Mouse (Mus musculus) frontal cortex, adult (tissue): ENCODE measurements around the gene Tnfrsf9.

Experiments used
- ATAC-seq: cut with Nextera tagmentation; 2 replicates; pipeline ENCODE4 v1.9.2; 2017; ENCODE audit warnings: mild to moderate bottlenecking, moderate library complexity, mixed read lengths; ENCODE audit not compliant: low TSS enrichment

The Tnfrsf9 gene

DNA sequence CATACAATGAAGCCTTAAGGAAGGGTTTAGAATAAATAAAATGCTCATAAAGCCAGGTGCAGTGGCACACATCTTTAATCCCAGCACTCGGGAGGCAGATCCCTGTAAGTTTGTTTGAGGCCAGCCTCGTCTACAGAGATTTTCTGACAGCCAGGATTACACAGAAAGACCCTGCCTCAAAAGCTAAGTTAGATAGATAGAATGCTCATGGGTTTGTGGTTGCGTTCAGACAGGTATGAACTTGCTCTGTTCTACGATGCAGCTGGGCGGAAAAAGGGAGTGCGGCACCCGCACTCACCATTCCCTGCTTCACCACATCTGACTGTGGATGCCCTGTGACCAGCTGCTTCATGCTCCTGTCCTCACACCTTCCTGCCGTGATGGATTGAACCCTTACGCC lies 65.1 kb downstream of the Tnfrsf9 start:
- ATAC-seq = no peak

DNA sequence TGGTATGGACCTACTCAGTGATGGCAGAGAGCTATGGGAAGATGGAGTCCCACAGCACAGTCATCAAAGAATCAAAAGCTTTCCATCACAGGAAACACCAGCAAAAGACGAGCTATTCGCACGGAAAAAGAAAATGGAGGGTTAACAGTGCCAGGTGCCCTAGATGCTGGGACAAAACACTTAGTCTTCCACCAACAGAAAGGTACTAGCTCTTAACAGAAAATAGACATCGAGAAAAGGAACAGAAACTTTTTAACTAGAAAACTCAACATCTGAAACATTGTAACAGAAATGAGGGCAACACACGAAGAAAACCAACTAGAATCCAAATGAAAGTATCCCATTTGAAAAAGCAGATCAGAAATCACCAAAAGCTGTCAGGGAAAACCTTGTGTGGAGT lies 65.8 kb downstream of the Tnfrsf9 start:
- ATAC-seq = no peak

DNA sequence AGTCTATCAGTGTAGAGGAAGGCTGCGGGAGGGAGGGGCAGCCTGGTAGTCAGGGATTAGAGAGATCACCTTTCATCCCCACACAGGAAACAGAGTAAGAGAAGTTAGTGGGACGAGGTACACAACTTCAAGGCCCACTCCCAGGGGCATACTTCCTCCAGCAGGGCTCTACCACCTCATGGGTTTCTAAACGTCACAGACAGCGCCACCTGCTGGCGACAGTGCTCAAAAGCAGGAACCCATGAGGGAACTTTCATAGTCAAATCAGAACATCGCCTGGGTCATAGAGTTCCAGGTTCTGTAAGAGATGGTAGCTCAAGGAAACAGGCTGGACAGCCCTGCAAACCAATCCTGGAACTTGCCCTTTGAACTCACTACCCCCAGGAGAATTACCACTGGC lies 75.8 kb downstream of the Tnfrsf9 start:
- ATAC-seq = no peak
